Mouse (Mus musculus) hindbrain, embryonic 16.5 days (tissue): Measurements from ENCODE around the gene Fam171a1. TPM values are rescaled to one million over a fixed set of nuclear protein-coding genes. Genes with fewer than 3 reads are reported as not detected.

Experiments
- ATAC-seq: fragments of 200-750 bp; cut with Nextera tagmentation; 2 replicates; pipeline ENCODE4 v1.8.0; 2017; ENCODE audit warnings: moderate TSS enrichment, moderate library complexity
- H3K27ac ChIP-seq: fragments of 300-500 bp; sonication (generic); 2 replicates; pipeline ENCODE4 v1.5.1; 2014; ENCODE audit warnings: low read depth, mild to moderate bottlenecking, control low read depth, low read length, moderate library complexity
- H3K27me3 ChIP-seq: fragments of 300-500 bp; sonication (generic); replicated peaks from 2 replicates; pipeline ENCODE4 v1.6.1; 2014; ENCODE audit warnings: low read length; ENCODE audit not compliant: control insufficient read depth, insufficient read depth
- H3K36me3 ChIP-seq: fragments of 300-500 bp; sonication (generic); 2 replicates; pipeline ENCODE4 v1.6.1; 2014; ENCODE audit warnings: mild to moderate bottlenecking, low read length, moderate library complexity, mixed read lengths; ENCODE audit not compliant: control insufficient read depth, insufficient read depth
- H3K4me1 ChIP-seq: fragments of 300-500 bp; sonication (generic); 2 replicates; pipeline ENCODE4 v1.6.1; 2014; ENCODE audit warnings: low read depth, low read length; ENCODE audit not compliant: control insufficient read depth, insufficient read depth
- H3K4me2 ChIP-seq: fragments of 300-500 bp; sonication (generic); 2 replicates; pipeline ENCODE4 v1.6.1; 2014; ENCODE audit warnings: mild to moderate bottlenecking, low read length, control low read depth, moderate library complexity
- H3K4me3 ChIP-seq: fragments of 300-500 bp; sonication (generic); 2 replicates; pipeline ENCODE4 v1.5.1; 2014; ENCODE audit warnings: mild to moderate bottlenecking, low read length, control low read depth, moderate library complexity
- H3K9ac ChIP-seq: fragments of 300-500 bp; sonication (generic); 2 replicates; pipeline ENCODE4 v1.6.1; 2014; ENCODE audit warnings: low read depth, mild to moderate bottlenecking, control low read depth, low read length, moderate library complexity
- H3K9me3 ChIP-seq: fragments of 300-500 bp; sonication (generic); 2 replicates; pipeline ENCODE4 v1.6.1; 2014; ENCODE audit warnings: mild to moderate bottlenecking, low read length, moderate library complexity; ENCODE audit not compliant: control insufficient read depth
- WGBS: fragments of 180-500 bp; shearing (Covaris S2); extraction: QIAGEN DNeasy Blood & Tissue Kit; methylation state at CpG from one replicate; pipeline ENCODE4 v1.1.7; 2014; 5-methylcytosine and 5-hydroxymethylcytosine counted together
- polyA plus RNA-seq: library from polyadenylated mRNA; unstranded; fragments of >200 nt; fragmentation: Nextera tagmentation; extraction: Ambion mirVana; gene quantifications from 2 replicates; pipeline ENCODE4 v1.2.1, GENCODE M21; 2015

Fam171a1 gene
- polyA plus RNA-seq, 1 experiment from 2014 or later = 37.4 TPM

DNA sequence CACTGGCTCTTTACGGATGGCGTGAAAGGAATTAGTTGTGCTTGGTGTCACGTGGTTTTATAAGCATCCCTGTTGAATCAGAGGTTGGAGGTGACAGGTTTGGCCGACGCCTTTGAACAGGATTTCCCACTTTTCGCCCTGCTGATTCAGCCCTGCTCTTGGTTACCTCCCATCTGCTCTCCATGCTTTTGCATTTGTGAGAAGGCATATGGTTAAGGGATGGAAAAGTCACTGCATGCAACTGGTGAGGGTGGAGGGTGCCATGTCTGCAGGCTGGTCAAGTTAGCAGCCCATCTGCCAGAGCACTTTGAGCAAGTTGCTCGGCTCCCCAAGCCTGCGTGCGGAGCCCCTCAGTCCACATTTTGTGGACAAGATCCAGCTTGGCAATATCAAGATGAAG, 18.4 kb downstream of the Fam171a1 start:
- no peak overlapping the region for H3K27ac ChIP-seq

DNA sequence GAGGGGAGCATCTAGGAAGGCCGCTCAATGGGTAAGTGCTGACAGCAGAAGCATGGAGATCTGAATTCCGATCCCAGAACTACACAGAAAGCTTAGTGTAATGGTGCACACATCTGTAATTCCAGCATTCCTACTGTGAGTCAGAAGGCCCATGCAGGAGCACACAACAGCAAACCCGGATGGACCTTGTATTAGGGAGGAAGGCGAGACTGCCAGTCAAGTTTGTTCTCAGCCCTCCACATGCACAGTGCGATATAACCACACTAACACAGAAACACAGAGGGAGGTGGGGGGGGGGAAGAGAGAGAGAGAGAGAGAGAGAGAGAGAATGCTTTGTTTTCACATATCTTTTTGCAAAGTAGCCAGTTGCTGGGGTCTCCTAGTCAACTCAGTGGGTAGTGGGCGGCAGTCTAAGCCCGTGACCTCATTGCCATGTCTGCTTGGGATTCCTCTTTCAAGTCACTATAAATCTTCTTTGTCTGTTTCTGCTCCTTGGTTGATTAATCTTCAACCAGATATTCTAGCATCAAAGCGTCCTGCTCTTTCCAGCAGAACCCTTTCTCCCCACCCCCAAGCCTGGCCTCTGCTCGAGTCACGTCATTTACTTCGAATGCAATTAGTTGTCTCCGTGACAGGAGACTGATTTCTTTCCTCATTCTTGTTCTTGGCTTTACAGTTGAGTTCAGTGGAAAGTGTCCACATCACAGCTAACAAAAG, 20.7 kb downstream of the Fam171a1 start:
- WGBS = 31% methylated on average over 12 of the region's 12 CpGs
- Histone ChIP-seq H3K27me3 (no peaks in the 10 kb centered on the region), H3K4me3 (no peak overlapping the region), H3K9me3 (no peaks in the 10 kb centered on the region), H3K36me3 (no peaks in the 10 kb centered on the region), H3K9ac (no peak overlapping the region), H3K27ac (no peak overlapping the region), H3K4me1 (peaks cover 3% of the 10 kb centered on the region; the same call in 1 of the 2 replicates), H3K4me2 (no peak overlapping the region)
- ATAC-seq = peak; percentile 19; the same call in 1 of the 2 replicates

More for the DNA sequence above, 18.4 kb downstream of the Fam171a1 start:
- H3K4me2 ChIP-seq = no peak overlapping the region
- 81% methylated on average over 9 of the region's 9 CpGs for WGBS
- H3K27me3 ChIP-seq = no peaks in the 10 kb centered on the region
- no peak overlapping the region for H3K9ac ChIP-seq
- no peak overlapping the region for H3K4me3 ChIP-seq
- no peaks in the 10 kb centered on the region for H3K36me3 ChIP-seq
- ATAC-seq = no peak
- no peaks in the 10 kb centered on the region for H3K9me3 ChIP-seq
- peaks cover 6% of the 10 kb centered on the region; the same call in 1 of the 2 replicates for H3K4me1 ChIP-seq

DNA sequence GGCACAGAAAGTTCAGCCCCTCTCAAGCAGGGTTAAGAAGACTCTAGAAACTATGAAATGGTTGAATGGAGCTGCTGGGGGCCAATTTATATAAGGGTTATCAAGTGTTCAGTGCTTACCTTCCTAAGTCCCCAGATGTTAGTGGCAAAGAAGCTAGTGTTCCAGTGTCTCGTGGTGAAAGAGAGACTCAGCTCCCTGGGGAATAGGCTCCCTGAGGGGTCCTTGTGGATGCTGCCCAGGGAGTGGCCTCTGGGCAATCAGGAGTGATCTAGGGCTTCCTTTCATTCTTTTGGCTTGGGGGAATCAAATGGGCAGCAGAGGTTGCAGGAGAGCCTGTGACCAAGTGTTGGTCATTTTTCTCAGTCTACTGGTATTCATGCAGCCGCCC, 21.3 kb downstream of the Fam171a1 start:
- Histone ChIP-seq H3K27ac (no peak overlapping the region), H3K4me2 (no peak overlapping the region), H3K9me3 (no peaks in the 10 kb centered on the region), H3K4me1 (peaks cover 3% of the 10 kb centered on the region; the same call in 1 of the 2 replicates), H3K4me3 (no peak overlapping the region), H3K27me3 (no peaks in the 10 kb centered on the region), H3K9ac (no peak overlapping the region), H3K36me3 (no peaks in the 10 kb centered on the region)
- ATAC-seq = no peak
- WGBS = 46% methylated on average over 2 of the region's 2 CpGs

DNA sequence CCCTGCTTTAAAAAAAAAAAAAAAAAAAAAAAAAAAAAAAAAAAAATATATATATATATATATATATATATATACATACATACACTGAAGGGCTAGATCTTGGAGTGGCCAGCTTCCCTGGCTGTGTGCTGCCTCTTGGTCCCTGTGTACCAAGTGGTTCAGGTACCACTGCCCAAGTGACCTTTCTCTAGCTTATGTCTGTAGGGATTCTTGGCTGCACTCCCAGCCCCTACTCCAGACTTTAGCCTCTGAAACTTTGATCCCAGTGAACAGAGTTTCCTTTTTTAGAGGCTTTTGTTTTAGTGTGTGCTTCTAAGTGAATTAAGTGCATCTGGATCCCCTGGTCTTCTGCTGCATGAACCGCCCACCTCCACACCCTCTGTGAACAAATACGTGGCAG, 24.3 kb downstream of the Fam171a1 start:
- Histone ChIP-seq H3K27me3 (no peaks in the 10 kb centered on the region), H3K4me3 (no peak overlapping the region), H3K4me1 (peaks cover 3% of the 10 kb centered on the region; the same call in 1 of the 2 replicates), H3K9me3 (no peaks in the 10 kb centered on the region), H3K9ac (no peak overlapping the region), H3K36me3 (no peaks in the 10 kb centered on the region), H3K27ac (no peak overlapping the region), H3K4me2 (no peak overlapping the region)
- ATAC-seq = no peak
- 84% methylated on average over 2 of the region's 2 CpGs for WGBS

DNA sequence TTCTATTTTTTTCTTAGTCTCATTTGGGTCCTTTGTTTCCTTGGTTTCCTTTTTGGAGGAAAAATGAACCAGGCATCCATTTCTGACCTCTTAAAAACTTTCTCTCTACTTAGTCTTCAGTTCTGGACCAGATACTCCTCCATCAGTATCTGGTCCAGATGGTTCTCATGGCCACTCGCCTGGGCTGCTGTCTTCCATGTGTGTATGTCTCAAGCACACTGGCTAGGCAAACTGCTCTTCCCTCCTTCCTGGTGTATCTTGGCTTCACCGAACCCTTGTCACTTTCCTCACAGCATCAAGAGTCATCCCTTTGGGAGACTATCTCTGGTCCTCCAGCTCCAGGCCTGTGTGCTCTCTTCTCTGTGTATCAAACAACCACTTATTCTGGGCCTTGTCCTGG, 25.0 kb downstream of the Fam171a1 start:
- no peak overlapping the region for H3K4me3 ChIP-seq
- 88% methylated on average over 2 of the region's 2 CpGs for WGBS
- peaks cover 3% of the 10 kb centered on the region; the same call in 1 of the 2 replicates for H3K4me1 ChIP-seq
- H3K9me3 ChIP-seq = no peaks in the 10 kb centered on the region
- H3K27me3 ChIP-seq = no peaks in the 10 kb centered on the region
- no peak overlapping the region for H3K9ac ChIP-seq
- no peak overlapping the region for H3K27ac ChIP-seq
- H3K4me2 ChIP-seq = no peak overlapping the region
- no peaks in the 10 kb centered on the region for H3K36me3 ChIP-seq
- ATAC-seq = no peak

DNA sequence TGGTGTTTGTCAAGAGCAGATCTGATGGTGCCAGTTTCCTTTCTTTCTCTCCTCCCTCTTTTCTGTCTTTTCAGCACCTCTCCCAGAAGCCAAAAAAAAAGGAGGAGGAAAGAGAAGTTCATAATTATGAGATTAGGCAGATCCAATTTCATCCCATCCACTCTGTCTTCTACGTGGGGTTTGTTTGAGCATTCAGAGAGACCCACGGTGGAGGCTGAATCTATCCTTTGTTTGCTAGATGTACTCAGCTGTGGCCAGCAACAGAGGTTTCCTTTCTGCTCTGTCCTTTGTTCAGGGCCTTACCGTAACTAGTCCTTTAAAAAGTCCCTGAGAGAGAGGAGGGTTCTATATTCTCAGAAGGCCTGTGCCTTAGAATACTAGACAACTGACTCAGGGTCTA, 25.6 kb downstream of the Fam171a1 start:
- ATAC-seq = no peak
- Histone ChIP-seq H3K4me3 (no peak overlapping the region), H3K27ac (no peak overlapping the region; the same call in 1 of the 2 replicates), H3K4me1 (peaks cover 3% of the 10 kb centered on the region; the same call in 1 of the 2 replicates), H3K36me3 (no peaks in the 10 kb centered on the region), H3K4me2 (no peak overlapping the region), H3K9me3 (no peaks in the 10 kb centered on the region), H3K27me3 (no peaks in the 10 kb centered on the region), H3K9ac (no peak overlapping the region)
- 12% methylated on average over 3 of the region's 3 CpGs for WGBS

DNA sequence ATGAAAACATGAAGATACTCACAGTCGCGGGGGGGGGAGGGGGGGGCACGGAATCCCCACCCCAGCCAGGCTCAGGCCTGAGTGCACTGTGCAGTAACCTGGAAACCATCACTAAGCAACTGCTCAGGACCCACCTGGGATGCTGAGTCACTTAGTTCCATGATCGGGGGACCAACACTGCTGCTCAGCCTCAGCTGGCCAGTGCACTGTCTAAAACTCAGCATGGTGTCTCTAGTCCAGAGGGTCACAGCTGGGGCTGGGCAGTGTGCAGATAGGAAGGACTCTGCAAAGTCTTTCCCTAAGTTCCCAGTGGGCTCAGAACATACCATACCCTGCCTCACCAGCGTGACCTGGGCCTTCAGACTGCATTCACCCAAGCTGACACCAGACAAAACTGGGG, 26.6 kb downstream of the Fam171a1 start:
- Histone ChIP-seq H3K4me1 (peaks cover 3% of the 10 kb centered on the region; the same call in 1 of the 2 replicates), H3K27ac (no peak overlapping the region), H3K4me3 (no peak overlapping the region), H3K4me2 (no peak overlapping the region), H3K27me3 (no peaks in the 10 kb centered on the region), H3K36me3 (peaks cover under 1% of the 10 kb centered on the region; the same call in 1 of the 2 replicates), H3K9ac (no peak overlapping the region), H3K9me3 (no peaks in the 10 kb centered on the region)
- ATAC-seq = 0 out of 2 replicates have a peak, but pooled peaks have one; percentile 22
- 56% methylated on average over 5 of the region's 5 CpGs for WGBS

DNA sequence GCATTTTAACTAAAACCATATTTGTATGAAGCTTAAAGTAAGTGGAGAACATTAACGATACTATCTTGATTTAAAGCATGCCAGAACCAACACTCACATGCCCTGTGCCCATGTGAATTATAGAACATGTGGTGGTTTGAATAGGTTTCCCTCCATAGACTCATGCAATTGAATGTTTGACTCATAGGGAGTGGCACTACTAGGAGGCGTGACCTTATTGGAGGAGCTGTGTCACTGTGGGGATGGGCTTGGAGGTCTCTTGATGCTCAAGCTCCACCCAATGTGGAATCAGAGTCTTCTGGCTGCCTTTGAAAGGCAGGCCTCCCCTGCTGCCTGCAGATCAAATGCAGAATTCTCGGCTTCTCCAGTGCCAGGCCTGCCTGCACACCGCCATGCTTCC, 27.8 kb downstream of the Fam171a1 start:
- no peaks in the 10 kb centered on the region for H3K9me3 ChIP-seq
- no peak overlapping the region for H3K27ac ChIP-seq
- 91% methylated on average over 4 of the region's 4 CpGs for WGBS
- H3K4me1 ChIP-seq = peaks cover 2% of the 10 kb centered on the region; the same call in 1 of the 2 replicates
- H3K4me3 ChIP-seq = no peak overlapping the region
- H3K9ac ChIP-seq = no peak overlapping the region
- H3K36me3 ChIP-seq = peaks cover 3% of the 10 kb centered on the region; the same call in 1 of the 2 replicates
- ATAC-seq = no peak
- no peak overlapping the region for H3K4me2 ChIP-seq
- no peaks in the 10 kb centered on the region for H3K27me3 ChIP-seq

DNA sequence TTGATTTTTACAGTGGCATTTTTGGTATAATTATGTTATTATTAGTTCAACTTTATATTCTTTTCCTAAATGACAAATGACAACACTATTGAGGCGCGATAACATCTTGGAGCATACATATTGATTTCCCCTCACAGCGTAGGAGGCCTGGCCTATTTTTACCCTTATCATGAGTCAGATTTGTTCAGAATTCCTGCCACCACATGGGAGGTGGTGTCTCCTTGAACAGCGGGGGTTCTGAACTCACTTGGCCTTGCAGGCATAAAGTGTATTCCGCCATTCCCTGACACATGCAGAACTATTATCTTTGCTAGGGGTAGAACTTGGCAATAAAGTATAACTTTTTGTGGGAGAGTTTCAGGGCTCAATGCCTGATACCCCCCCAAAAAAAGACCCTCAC, 30.3 kb downstream of the Fam171a1 start:
- 91% methylated on average over 5 of the region's 5 CpGs for WGBS
- no peak for ATAC-seq

More for the DNA sequence above, 30.3 kb downstream of the Fam171a1 start:
- H3K36me3 ChIP-seq = peaks cover 3% of the 10 kb centered on the region; the same call in 1 of the 2 replicates
- no peak overlapping the region for H3K4me2 ChIP-seq
- H3K9me3 ChIP-seq = no peaks in the 10 kb centered on the region
- no peaks in the 10 kb centered on the region for H3K27me3 ChIP-seq
- no peak overlapping the region for H3K9ac ChIP-seq
- H3K4me1 ChIP-seq = no peaks in the 10 kb centered on the region; the same call in 1 of the 2 replicates
- no peak overlapping the region for H3K27ac ChIP-seq
- H3K4me3 ChIP-seq = no peak overlapping the region
